In genomic region chr17:3616329-3617216, GRCm38 (mm10) we compare ENCODE assay signal across 15 mouse cellular contexts.
"Had no signal": no experiment of that assay in that cellular context is flagged by ENCODE, and none has a peak within 500 bp of the region (broad histone marks: within the 10 kb centered on the region; RNA-seq: fewer than 3 reads in every experiment).

No protein-coding gene starts in this region.

- H3K9me3 ChIP-seq: limb, embryonic 12.5 days; midbrain, embryonic 10.5 days; midbrain, embryonic 15.5 days; neural tube, embryonic 13.5 days had no signal

- H3K27ac ChIP-seq: limb, embryonic 12.5 days; liver, embryonic 14.5 days; midbrain, embryonic 10.5 days; midbrain, embryonic 15.5 days; neural tube, embryonic 13.5 days had no signal

- H3K4me2 ChIP-seq: limb, embryonic 12.5 days; midbrain, embryonic 15.5 days; neural tube, embryonic 13.5 days had no signal

- H3K27me3 ChIP-seq: limb, embryonic 12.5 days; midbrain, embryonic 15.5 days; neural tube, embryonic 13.5 days had no signal

- H3K9ac ChIP-seq: limb, embryonic 12.5 days; liver, embryonic 14.5 days; midbrain, embryonic 15.5 days; neural tube, embryonic 13.5 days had no signal

- H3K4me3 ChIP-seq: limb, embryonic 12.5 days; midbrain, embryonic 10.5 days; midbrain, embryonic 15.5 days; neural tube, embryonic 13.5 days had no signal

- ATAC-seq: inflammation-experienced regulatory T-cells, adult 6 months; midbrain, embryonic 15.5 days had no signal

- H3K36me3 ChIP-seq: limb, embryonic 12.5 days; midbrain, embryonic 10.5 days; midbrain, embryonic 15.5 days; neural tube, embryonic 13.5 days had no signal

- DNase-seq: kidney, adult 8-10 months; kidney, postnatal 36 days; layer of hippocampus, adult 9-11 months; lung, adult 18-20 months; lung, postnatal 36 days; retina, postnatal 1 day; right cerebral cortex, postnatal 4 days; thymus, adult 18-20 months; thymus, postnatal 14 days had no signal

- H3K4me1 ChIP-seq: limb, embryonic 12.5 days had no signal
